Mouse (Mus musculus): ENCODE measurements at regions not wholly inside any gene's neighbourhood (a gene's known extent, or its start where the extent isn't known, plus 50 kb on each side); places are given as distances from the start of the nearest gene placed in this dataset.

GRCm38 (mm10) chrX:77443852-77444492, 66.8 kb upstream of the Tbl1x start:
- DNase-seq: no peak

- DNase-seq: no peak
These were observed 64.1 kb upstream of the Tbl1x start for GRCm38 (mm10) chrX:77446755-77447154.

- DNase-seq: no peak
These were observed 58.7 kb upstream of the Tbl1x start for GRCm38 (mm10) chrX:77451977-77452675.
